Mouse (Mus musculus): ENCODE measurements around the gene Chst13.

Chst13 gene

DNA sequence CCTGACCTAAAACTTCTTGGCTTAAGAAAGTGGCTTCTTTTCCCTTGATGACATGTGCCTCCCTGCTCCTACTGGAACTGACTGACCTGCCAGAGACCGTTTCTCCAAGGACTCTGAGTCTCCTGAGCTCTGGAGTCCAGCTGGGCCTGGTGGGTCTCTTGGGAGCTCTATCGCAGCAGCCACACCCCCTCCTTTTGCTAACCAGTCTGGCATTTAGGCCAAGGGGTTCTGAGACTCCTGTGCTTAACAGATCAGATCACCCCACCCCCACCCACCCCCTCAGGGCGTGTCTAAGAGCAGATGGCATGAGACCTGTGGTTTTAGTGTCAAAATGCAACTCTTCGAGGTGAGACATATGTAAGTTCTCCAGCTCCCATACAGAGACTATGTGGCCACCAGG lies 3.2 kb downstream of the Chst13 start:
- in situ Hi-C loops (cut with MboI; ENCODE audit: low sequenced_read_pairs), result no loop called here

- in situ Hi-C loops (cut with MboI; ENCODE audit: low sequenced_read_pairs), result no loop called here
Measured at GRCm38 (mm10) chr6:90320429-90320828, 4.6 kb downstream of the Chst13 start.

DNA sequence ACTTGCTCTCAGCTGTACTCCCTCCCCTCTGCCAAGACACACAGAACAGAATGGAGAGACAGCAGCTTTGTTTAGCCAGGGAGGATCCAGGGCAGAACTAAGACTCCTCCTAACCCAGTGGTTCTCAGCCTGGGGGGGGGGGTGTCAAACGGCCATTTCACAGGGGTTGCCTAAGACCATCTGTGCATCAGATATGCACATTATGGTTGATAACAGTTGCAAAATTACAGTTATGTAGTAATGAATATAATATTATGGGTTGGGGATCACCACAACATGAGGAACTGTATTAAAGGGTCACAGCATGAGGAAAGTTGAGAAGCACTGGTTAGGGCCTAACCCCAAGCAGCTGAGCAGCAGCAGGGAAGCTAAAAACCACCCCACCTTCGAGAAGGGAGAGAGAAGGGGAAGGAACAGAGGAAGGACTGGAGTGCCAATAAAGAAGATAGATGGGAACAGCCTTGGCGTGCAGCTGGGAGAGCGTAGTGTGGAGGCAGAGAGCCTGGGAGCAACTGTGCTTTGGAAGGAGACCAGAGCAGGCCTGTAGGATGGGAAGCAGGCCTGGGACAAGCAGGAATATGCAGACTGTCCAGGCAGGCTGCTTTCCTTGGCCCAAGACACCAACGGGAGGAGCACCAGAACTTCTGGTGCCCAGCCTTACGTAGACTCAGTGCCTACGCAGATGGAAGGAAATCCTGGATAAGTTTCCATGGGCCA lies 5.4 kb downstream of the Chst13 start:
- in situ Hi-C loops (cut with MboI; ENCODE audit: low sequenced_read_pairs), result no loop called here

GRCm38 (mm10) chr6:90319019-90319418 lies 6.0 kb downstream of the Chst13 start:
- in situ Hi-C loops (cut with MboI; ENCODE audit: low sequenced_read_pairs), result no loop called here

DNA sequence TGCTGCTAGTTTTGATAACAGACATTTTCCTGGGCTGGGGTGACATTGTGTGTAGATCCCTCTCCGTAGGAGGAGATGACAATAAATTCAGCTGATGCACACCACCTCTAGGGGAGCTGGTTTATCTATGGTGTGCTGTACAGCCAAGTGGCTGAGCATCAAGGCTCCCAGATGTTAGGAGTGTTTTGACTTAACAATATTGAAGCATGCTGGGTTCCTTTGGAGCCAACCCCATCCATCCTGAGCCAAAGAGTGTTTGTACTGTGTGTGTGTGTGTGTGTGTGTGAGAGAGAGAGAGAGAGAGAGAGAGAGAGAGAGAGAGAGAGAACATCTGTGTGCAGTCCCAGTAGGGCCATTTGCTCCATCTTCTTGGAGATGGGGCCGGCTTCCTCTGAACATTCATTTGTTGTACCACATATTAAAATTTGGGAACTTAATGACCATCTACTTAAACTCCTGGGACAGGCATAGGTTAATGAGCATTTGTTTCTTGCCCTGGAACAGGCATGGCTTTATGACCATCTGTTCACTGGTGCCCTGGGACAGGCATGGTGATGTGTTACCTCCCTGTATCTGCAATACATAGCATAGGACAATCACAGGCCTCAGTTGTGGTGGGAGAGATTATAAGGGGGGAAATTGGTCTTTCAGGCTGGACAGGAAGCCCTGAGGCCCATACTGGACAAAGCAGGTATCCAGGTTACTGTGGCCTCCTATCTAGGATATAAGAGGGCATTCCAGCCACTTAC lies 7.3 kb downstream of the Chst13 start:
- in situ Hi-C loops (cut with MboI; ENCODE audit: low sequenced_read_pairs), result no loop called here

- in situ Hi-C loops (cut with MboI; ENCODE audit: low sequenced_read_pairs), result no loop called here
Measured at GRCm38 (mm10) chr6:90315961-90316360, 9.0 kb downstream of the Chst13 start.

- in situ Hi-C loops (cut with MboI; ENCODE audit: low sequenced_read_pairs), result no loop called here
Measured at GRCm38 (mm10) chr6:90308839-90309778, 15.9 kb downstream of the Chst13 start.

DNA sequence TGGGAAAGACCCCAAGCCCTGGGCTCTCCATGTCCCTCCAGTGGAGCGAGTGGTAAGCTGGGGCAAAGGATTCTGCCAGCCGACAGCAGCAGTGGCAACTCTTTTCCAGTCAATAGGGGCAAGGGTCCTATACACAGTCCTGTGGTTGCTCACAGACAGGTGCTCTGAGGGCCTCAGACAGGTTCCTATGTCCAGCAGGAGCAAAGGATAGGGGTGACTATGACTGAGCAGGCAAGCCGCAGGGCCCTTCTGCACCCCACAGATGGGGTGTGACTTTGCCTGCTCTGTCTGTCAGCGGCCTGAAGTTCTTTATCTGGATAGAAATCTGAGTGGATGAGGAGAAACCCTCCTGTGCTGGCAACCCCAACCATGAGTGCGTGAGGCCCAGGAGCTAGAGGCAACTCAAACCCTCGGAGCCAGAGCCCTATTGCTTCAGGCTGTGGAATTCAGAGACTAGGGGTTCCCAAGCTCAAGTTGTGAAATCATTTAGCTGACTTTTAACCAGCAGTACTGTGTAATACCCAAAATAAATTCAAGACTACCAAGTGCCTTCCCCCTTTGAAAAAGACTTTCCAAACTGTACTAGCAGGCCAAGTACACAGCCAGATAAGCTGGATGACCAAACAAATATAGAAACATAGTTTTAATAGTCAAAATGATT lies 18.5 kb downstream of the Chst13 start:
- in situ Hi-C loops (cut with MboI; ENCODE audit: low sequenced_read_pairs), result no loop called here

DNA sequence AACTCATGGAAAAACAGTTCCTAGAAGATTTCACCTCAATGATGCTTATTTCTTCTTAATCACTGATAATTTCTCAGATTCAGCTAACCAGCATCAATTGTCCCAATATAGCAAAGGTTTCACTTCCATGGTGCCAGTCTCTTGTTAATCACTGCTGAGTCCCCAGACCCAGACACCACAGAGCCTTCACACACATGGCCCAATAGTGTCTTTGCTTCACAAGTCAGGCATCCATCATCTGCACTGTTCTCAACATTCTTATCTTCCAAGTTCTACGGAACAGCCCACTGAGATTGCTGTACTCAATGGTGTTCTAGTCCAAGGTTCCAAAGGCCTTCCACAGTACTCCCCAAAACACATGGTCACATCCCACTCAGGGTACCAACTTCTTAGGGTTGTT lies 24.1 kb downstream of the Chst13 start, which contains the start of gene BC048671:
Gene BC048671, plus strand, starts transcription at position 301 of the 400 bp plus-strand sequence.
- in situ Hi-C loops (cut with MboI; ENCODE audit: low sequenced_read_pairs), result no loop called here

GRCm38 (mm10) chr6:90288265-90288664 lies 36.7 kb downstream of the Chst13 start:
- in situ Hi-C loops (cut with MboI; ENCODE audit: low sequenced_read_pairs), result no loop called here
